In genomic region chr2:33216645-33217424, GRCm38 (mm10) we compare ENCODE assay signal across 8 mouse cellular contexts. TPM values are rescaled to one million over a fixed set of nuclear protein-coding genes. Genes with fewer than 3 reads are reported as not detected.
DNase-seq lines count a peak whose midpoint lies in the region; ATAC-seq lines count a peak whose summit lies in the region.

No protein-coding gene starts in this region.

- WGBS in heart, embryonic 11.5 days (ENCODE audit: insufficient replicate concordance), result 10% methylated on average over 18 of the region's 18 CpGs
- WGBS in neural tube, embryonic 14.5 days, result 13% methylated on average over 18 of the region's 18 CpGs

- H3K36me3 ChIP-seq in megakaryocyte, embryonic 14.5 days (replicated peaks; ENCODE audit: low read length), result no peaks in the 10 kb centered on the region
- no peaks in the 10 kb centered on the region for H3K36me3 ChIP-seq in heart, embryonic 11.5 days (ENCODE audit: control insufficient read depth, insufficient read depth, low read length)
- H3K36me3 ChIP-seq in neural tube, embryonic 14.5 days (ENCODE audit: control insufficient read depth, insufficient read depth, low read length), result no peaks in the 10 kb centered on the region

- peak overlapping the region; percentile 85 for H3K27ac ChIP-seq in heart, embryonic 11.5 days (ENCODE audit: low read depth, low read length)
- peak overlapping the region; percentile 81 for H3K27ac ChIP-seq in neural tube, embryonic 14.5 days (ENCODE audit: low read depth, low read length)

- no peak for ATAC-seq in megakaryocyte, adult 5-6 weeks (ENCODE audit: poor library complexity, severe bottlenecking)
- ATAC-seq in heart, embryonic 11.5 days (replicated peaks; ENCODE audit: insufficient number of reproducible peaks, low FRiP score, low TSS enrichment), result 0 out of 2 replicates have a peak, but pooled peaks have one; percentile 8
- no peak for ATAC-seq in neural tube, embryonic 14.5 days (ENCODE audit: low read depth)
- ATAC-seq in cerebellum, adult (ENCODE audit: insufficient number of reproducible peaks, low FRiP score, low TSS enrichment), result no peak

- H3K4me3 ChIP-seq in megakaryocyte, embryonic 14.5 days (replicated peaks), result peak overlapping the region; percentile 83
- H3K4me3 ChIP-seq in heart, embryonic 11.5 days (ENCODE audit: low read depth, low read length), result peak overlapping the region; percentile 60
- peak overlapping the region; percentile 25 for H3K4me3 ChIP-seq in neural tube, embryonic 14.5 days (ENCODE audit: low read depth, low read length)

- H3K9me3 ChIP-seq in megakaryocyte, embryonic 14.5 days, result no peaks in the 10 kb centered on the region
- no peaks in the 10 kb centered on the region for H3K9me3 ChIP-seq in heart, embryonic 11.5 days (replicated peaks; ENCODE audit: control insufficient read depth, low read length)
- H3K9me3 ChIP-seq in neural tube, embryonic 14.5 days (ENCODE audit: control insufficient read depth, low read length), result no peaks in the 10 kb centered on the region

- H3K27me3 ChIP-seq in megakaryocyte, embryonic 14.5 days (replicated peaks), result peaks cover 83% of the 10 kb centered on the region
- no peaks in the 10 kb centered on the region for H3K27me3 ChIP-seq in heart, embryonic 11.5 days (ENCODE audit: control insufficient read depth, insufficient read depth, low read length)
- H3K27me3 ChIP-seq in neural tube, embryonic 14.5 days (ENCODE audit: control insufficient read depth, insufficient read depth, low read length), result no peaks in the 10 kb centered on the region

- H3K4me2 ChIP-seq in heart, embryonic 11.5 days, result peak overlapping the region; percentile 88
- H3K4me2 ChIP-seq in neural tube, embryonic 14.5 days (ENCODE audit: low read depth, low read length), result peak overlapping the region; percentile 43

- peak overlapping the region; percentile 80 for H3K9ac ChIP-seq in heart, embryonic 11.5 days (ENCODE audit: low read depth, low read length)
- peak overlapping the region; percentile 25 for H3K9ac ChIP-seq in neural tube, embryonic 14.5 days (replicated peaks; ENCODE audit: low read depth, low read length)

- peaks cover 52% of the 10 kb centered on the region for H3K4me1 ChIP-seq in megakaryocyte, embryonic 14.5 days
- H3K4me1 ChIP-seq in heart, embryonic 11.5 days (ENCODE audit: control insufficient read depth, insufficient read depth, low read length), result peaks cover 38% of the 10 kb centered on the region
- H3K4me1 ChIP-seq in neural tube, embryonic 14.5 days (ENCODE audit: control insufficient read depth, insufficient read depth, low read length), result peaks cover 27% of the 10 kb centered on the region

- DNase-seq in kidney, postnatal 36 days, result peak; percentile 39 to 46
- no peak for DNase-seq in cerebellum, adult 9-10 months
- no peak for DNase-seq in left cerebral cortex, adult 8-10 months (ENCODE audit: low spot score in 2 of 2)

RNA-seq across cellular contexts. Expression of gene Angptl2, which starts 1.0 kb away (rescaled TPM):
- polyA plus RNA-seq in megakaryocyte, embryonic 14.5 days (2012; ENCODE audit: insufficient read depth, low replicate concordance), result 0.28 TPM in 1 of 2 replicates, not detected in the other
- total RNA-seq in megakaryocyte, adult 5-6 weeks (2015), result 4.2 and 5.0 TPM in 2 replicates
- 9.8 and 11.4 TPM in 2 replicates for total RNA-seq in megakaryocyte, adult 5-6 weeks (2017)
- polyA plus RNA-seq in heart, embryonic 11.5 days (2014; fragmentation: Nextera tagmentation; extraction: Ambion mirVana), result 34.3 and 47.8 TPM in 2 replicates
- 2.7 and 14.5 TPM in 2 replicates for polyA plus RNA-seq in neural tube, embryonic 14.5 days (2014; fragmentation: Nextera tagmentation; extraction: Ambion mirVana)
- total RNA-seq in left cerebral cortex, adult 8-10 months (2022), result 1 to 10 TPM; 4.0 to 4.7 (median 4.3) TPM

Comparison
In these comparisons a context has a peak if more than half of its experiments do, and no peak if none do; other contexts are left out.
1. H3K4me3 ChIP-seq: peak in every context shown above with its lines; median percentile 83 in megakaryocyte, embryonic 14.5 days; 60 in heart, embryonic 11.5 days; 25 in neural tube, embryonic 14.5 days.
2. DNase-seq: peak in kidney, postnatal 36 days (2 of 2); none in cerebellum, adult 9-10 months (single experiment) and left cerebral cortex, adult 8-10 months (0 of 2).